Mouse (Mus musculus) neutrophil, adult 5-6 weeks (primary cell): Measurements from ENCODE around the gene Cnksr3. TPM values are rescaled to one million over a fixed set of nuclear protein-coding genes. Genes with fewer than 3 reads are reported as not detected.
A peak's percentile ranks its signal among the peaks of the same experiment; 100 is the strongest.

Source experiments
- ATAC-seq: fragments of 151-379, 151-347 bp; 2 replicates; pipeline ENCODE4 v1.8.0; 2017; ENCODE audit warnings: mild to moderate bottlenecking, moderate TSS enrichment; ENCODE audit not compliant: insufficient number of reproducible peaks, poor library complexity, low FRiP score, severe bottlenecking; ENCODE audit errors: extremely low read depth
- total RNA-seq: library from RNA; stranded (forward); fragments of 200-1000 nt; gene quantifications from 2 replicates; pipeline ENCODE4 v1.2.3, GENCODE M21; 2017

Gene Cnksr3
- 4.4 and 5.4 TPM in 2 replicates for total RNA-seq

DNA sequence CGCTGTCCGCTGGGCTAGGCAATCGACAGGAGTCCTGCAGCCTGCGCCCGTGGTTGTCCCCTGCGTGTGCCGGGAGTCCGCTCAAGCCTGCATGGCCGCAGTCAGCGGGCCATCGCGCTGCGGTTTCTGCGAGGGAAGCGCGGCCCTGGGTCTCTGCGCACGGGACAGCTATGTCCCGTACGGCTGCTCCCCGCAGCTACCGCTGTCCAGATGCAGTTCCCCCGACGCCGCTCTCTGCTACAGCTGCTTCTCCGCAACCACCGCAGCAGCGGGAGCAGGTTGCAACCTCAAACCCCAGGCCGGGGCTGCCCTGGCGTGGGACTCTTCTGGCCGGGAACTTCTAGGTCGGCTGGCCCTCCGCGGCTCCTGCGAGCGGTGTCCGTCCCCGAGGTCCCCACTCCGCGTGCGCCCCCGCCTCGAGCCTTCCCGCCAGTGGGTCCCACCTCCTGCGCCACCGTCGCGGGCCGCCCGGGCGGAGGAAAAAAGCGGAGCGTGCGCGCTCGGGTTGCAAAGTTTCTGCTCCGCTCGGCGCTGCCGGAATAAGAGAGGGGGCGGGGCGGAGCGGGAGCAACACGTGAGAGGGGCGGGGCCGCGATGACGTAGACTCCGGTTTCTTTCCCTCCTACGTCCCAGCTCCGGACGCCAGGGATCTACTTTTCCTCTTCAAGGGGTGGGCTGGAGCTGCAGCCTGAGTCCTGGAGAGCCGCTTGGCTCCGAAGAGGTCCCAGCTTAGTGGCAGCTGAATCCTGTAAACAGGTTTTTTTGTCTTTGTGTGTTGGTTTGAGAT lies at the start of gene Cnksr3:
Cnksr3 (minus strand) TSS at position 542 of the 787 bp plus-strand sequence.
- ATAC-seq: peak; percentile 68

DNA sequence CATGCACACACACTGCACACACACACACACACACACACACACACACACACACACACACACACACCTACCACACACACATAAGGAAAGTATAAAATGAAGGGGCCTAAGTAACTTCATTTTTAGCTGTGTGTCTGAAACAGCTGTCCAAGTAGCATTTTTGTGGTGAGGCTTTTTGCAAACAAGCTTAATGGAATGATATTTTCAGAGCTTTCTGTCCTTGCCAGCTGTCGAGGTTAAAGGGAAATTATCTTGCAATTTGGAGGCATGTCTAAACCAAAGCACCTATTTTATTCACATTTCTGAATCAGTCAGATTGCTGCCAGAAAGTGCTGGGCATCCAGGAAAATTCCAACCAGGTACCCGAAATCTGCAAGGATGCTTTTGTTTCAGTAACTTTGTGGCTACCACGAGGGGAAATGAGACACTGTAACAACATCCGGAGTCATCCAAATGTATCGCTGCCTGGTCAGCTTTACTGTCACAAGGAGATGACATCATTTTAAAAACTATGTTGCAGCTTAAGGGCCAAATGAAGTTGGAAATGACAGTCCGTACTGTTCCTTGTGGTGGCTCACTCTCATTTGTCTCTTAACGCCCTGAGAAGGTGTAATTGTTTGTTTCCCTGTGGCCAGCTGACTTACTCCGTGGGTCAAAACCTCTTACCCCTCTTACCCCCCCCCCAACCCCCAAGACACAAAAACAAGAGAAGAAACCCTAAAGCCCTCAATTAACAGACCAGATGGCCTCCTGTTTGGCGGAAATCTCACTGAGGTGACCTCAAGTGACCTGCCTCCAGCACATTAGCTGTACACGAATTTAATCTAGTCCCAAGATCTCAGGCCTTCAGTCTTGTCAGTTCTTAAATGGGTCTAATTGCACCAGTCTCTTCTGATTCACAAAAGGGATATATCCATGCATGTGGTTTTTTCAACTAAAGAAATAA lies 48.4 kb upstream of the Cnksr3 start:
- no peak for ATAC-seq

DNA sequence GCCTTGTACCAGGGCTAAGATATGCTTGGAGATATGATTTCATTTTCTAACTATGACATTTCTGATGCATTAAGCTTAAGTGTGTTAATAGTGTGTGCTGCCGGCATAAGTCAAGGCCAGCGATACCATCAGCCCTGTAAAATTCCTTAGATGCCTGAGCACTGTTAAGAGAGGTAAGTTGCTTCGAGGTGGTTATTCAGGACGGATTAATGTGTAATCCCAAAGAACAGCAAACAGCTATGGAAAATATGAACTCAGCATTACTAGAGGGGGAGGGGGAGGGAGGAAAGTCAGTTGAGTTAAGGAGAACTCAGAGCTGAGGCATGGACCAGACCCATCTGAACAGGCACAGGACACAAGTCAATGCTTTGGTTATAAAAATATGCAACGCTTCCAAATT lies 46.6 kb upstream of the Cnksr3 start:
- ATAC-seq: no peak

DNA sequence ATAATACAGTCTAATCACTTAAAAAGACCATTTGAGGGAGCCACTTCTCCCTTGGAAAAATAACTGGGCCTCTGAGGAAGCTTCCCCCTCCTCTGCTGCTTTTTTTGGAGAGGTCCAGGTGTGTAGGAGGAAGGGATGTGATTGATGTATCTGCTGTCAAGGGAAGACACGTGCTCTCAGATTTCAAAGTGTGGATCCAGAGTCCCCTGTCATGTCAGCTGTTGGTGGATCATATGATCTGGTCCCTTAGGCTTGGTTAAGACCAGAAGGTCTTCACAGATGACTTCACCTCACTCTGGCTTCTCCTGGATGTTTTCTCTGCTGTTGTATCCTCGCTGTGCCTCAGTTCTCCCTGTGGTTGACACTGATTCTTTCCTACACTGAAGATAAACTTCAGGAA lies 38.4 kb upstream of the Cnksr3 start:
- ATAC-seq: no peak

DNA sequence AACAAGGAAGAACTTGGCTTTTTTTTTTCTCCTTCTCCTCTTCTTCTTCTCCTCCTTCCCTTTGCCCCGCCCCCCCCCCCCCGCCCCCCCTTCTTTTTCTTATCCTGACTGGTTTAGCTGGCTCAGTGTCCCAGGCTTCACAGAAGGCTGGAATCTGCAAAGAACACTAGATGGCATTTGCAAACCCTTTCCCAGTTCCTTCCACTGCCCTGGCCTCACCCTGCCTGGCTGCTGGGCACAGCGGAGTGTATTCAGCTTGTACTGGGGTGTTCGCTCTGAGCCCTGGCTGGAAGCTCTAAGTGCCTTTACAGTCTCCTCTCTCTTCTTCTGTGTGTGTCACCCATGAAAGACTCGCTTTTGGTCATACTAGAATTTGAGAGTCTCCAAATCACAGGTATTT lies 22.6 kb upstream of the Cnksr3 start:
- no peak for ATAC-seq

DNA sequence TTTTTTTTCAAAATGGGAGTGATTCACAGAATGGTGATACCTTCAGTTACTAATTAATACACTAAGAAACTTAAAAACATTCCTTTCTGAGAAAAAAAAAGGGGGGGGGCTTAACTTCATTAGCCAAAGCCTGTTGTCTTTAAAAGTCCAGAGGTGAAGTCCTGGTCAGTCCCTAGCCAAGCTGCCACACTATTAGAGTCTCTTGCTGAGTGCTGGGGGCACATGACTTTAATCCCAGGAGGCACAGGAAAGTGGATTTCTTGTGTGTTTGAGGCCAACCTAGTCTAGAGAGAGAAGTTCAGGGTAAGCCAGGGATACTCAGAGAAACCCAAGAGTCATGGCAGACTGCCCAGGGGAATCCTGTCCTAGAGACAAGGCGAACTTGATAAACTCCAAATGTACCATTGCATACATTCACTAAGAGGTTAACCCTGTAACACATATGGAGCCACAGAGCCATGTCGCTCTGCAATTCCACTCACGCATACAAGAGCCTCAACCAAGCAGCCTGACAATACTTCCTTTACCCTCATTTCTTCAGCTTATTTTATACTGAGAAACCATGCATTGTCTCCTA lies 5.6 kb upstream of the Cnksr3 start:
- ATAC-seq: no peak

DNA sequence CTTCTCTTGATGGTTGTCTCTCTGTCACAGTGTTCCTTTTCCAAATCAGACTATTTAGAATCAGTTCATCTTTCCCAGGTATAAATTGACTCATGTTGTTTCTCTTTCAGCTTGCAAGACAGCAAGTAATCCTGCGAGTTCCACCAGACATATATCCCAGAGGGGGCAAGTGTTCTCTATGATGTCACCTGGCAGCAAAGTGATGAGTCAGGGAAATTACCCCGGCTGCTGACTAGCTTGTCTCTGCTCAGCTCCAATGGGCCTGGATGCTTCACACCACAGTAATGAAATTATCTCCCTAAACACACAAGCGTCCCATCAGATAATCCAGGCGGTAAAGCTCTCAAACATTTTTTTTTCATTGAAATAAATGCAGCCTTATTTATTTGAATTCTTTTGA lies 2.7 kb upstream of the Cnksr3 start:
- no peak for ATAC-seq

DNA sequence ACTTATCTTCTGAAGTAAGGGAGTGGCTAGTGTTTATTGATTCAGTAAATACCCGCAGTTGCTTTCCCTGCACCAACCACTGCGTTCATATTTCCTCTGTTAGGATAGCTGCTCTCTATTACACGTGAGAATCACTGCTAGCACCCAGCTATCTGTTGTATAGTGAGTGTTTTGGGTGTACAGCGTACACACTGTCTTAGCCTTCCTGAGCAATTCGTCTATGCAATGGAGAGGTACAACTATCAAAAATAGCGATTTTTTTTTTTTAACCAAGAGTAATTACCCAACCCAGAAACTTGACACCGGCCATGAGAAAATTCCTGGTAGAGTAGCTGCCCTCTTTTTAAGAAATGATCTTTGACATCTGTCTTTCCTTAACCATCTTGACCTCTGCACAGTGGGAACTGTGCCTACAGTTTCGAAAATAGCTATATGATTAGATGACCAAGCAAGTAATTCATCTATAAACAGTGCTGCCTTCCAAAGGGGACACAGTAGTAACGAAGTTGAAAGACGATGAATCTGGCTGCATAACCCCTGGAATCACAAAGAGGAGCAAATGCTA lies 1.1 kb upstream of the Cnksr3 start:
- no peak for ATAC-seq

DNA sequence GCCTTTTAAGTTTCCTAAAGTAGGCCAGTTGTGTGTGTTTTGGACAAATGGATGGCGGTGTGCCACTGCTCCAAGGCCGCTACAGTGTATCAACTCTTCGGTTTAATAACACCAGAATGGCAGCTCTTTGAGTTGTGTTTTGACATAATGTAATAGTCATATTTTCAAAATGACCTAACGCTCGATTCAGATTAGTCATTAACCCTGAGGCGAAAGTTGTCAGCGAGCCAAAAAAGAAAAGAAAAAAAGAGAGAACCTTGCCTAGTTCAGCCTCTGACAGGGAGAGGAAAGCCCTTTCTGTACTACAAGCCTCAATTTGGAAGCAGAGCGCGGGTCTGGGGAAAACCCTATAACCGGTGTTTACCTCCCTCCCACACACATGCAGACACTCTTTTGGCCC lies 500 bp upstream of the Cnksr3 start:
- no peak for ATAC-seq

DNA sequence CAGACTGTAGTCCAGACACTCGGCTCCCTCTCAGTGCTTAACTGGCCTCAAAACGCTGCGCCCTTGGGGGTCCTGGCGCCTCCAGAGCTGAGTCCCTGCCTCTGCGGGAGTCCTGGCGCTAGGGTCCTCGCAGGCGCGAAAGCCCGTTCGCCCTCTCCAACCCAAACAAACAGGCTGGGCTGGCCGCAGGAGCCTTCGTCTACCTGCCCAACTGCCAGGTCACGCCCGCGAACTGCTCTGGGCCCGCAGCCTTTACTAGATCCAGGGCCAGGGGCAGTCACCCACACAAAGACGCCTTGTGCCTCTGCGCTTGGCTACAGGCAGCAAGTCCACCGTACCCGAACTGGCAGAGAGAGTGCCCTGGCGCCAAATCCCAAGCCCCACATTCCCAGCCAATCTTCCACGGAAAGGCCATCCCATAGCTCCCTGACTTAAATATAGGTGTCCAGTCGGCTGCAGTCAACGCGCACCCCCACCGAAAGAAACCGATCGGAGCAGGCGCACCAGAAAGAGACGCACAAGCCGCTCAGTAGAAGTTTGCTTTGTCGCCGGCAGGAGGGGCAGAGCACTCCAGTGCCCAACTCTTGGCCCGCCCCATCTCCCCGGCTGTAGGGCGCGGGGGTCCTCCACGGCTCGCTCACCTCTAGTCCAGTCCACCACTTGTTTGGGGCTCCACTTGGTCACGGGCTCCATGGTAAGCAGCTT lies 894 bp downstream of the Cnksr3 start:
- ATAC-seq: peak; percentile 76

DNA sequence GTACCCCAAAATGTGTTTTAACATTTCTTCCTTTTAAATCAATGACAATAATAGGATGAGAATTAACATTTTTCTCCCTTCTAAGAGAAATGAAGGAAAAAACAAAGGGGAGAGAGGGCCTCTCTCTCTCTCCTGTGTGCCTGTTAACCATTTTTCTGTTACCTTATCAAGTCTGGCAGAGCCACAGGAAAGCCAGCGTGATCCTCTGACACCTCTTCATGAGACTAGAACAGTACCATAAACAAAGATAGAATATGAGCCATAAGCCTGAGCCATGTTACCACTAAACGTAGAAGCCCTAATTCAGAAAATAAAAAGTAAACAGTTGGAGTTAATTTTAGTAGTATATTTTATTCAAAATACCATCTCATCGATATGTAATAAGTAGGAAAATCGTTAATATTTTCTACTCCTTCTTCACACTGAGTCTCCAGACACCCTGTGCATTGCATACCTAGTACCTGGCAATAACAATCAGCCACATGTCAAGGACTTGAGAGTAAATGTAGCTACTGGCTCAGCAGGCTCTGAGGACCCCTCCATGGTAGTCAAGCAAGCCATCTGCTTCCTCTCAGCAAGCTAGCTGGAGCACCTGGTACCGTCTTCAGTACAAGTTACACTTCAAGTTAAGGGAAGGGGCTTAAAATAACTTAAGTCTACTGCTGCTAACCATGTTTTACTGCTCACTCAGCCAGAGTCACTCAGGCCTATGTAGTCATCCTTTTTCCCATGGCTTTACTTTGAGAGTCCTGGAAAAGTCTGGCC lies 2.2 kb downstream of the Cnksr3 start:
- ATAC-seq: no peak

DNA sequence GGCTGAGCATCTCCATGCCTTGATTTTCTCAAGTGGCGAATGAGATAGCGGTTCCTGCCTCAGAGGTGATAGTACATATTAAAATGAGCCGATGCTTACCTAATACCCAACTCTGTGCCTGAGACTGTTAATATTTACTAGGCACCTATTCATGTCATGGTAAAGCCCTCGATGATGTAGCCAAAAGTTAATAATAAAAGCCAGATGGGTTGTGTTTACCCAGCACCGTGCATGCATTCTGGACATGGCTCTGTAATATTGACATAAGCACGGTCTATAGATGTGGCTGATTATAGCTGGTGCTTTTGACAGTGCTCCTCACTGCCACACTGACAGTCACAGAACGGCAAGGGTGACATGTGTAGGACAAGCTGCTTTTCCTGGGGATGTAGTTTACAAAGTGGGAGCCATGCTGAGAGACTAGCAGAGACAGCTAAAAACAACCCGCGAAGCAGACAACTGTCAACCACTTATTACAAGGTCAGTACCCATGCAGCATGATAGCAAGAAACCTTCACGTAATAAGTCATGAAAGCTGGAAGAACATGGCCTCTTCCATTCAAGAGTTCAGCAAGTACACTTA lies 3.1 kb downstream of the Cnksr3 start:
- ATAC-seq: no peak

DNA sequence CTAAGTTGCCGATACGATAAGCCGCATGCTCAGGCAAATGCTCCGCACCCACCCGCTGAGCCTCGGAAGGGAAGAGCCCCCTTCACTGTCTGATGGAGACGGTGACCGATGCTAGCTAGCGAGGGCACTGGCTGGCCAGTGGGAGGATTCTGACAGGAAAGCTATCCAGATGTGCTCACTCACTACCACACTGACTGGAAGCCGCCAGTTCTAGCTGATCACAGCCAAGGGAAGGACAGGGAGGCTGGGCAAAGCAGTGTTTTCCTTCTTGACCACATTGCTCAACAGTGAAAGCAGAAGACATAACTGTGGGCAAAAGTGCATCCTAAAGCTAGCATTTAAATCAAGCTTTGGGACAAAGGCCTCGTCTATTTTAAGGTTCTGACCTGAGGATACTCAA lies 4.7 kb downstream of the Cnksr3 start:
- ATAC-seq: no peak

DNA sequence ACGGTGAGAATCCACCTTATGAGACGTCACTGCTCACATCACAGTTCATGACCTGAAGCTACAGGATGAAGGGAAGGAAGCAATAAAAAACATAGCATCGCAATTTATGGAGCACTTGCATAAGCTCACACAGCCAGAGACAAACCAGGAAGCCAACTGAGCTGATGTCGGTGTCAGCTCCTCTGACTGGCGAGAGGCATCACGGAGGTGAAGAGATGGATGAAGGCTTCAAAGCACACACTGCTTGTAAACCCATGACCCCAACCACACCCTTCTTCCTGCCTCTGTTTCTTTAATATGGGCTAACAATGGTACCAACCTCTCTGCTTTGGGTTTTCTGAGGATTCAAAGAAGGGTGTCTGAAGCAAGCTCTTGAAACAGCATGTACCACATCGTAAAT lies 5.5 kb downstream of the Cnksr3 start:
- no peak for ATAC-seq

DNA sequence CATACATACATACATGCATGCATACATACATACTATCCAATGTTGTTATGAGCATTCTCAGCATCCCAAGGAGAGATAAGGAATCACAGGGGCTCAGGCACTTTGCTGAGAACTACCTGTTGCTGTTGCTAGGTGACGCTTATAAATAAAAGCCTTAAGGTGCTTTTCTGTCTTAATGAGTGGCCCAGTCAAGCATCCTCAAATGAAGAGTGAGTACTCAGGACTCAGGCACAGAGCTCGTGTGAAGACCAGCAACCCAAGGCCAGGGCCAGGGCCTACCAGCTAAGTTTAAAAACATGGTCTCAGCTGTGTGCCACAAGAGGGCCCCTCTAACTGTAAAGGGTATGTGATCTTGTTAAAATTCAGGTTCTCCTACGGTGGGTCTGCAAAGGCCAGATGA lies 6.5 kb downstream of the Cnksr3 start:
- ATAC-seq: no peak

DNA sequence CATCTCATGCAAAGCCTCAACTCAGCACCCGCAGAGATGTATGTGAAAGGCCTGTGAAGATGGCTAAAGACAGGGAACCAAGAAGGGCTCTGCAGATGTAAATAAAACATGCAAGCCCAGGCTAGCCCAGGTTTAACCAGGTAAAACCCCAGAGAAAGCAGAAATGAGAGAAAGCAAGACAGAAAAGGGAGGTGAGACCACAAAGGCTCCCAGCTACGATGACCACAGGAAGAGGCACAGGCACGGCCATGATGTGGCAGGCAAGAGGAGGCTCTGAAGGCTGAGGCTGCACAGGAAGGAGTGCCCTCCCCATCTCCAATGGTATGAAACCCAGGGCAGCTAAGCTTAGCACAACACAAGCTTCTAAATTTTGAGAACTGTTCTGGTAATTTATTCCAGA lies 7.1 kb downstream of the Cnksr3 start:
- ATAC-seq: no peak

DNA sequence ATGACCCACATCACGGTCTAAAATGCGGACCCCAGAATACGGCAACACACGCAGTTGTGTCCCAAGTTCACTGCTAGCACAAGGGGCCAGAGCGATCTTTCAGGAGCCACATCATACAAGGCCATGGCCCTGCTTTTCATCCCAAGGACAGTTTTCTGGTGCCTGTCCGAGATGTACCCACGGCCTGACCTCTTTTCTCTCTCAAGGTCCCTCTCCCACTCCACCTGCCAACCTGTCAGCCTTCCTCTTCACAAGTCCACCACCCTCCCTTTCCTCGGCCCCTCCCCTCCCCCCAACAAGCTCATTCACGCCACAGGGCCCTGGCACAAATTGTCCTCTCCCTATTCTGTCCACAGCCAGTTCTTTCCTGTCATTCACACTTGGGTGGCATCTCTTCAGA lies 9.5 kb downstream of the Cnksr3 start:
- no peak for ATAC-seq

DNA sequence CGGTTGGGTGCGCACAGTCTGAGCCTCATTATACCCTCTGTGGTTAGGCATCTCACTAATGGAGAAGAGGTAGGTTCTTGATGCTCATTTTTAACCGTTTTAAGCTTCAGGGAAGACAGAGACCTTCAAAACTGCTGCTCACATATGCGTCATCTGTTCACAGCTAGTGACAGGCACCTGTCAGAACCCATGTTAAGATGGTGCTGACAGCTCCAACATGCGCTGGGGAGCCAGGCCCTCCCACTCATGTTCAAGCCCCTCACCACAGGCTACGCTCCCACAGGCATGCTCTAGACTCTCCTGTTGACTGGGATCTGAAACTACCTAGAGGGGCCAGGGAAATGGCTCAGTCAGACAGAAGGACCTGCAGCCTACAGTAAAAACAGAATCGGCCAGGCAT lies 11.4 kb downstream of the Cnksr3 start:
- ATAC-seq: no peak
